Mouse (Mus musculus): ENCODE results near the gene Car12.

Car12 gene

DNA sequence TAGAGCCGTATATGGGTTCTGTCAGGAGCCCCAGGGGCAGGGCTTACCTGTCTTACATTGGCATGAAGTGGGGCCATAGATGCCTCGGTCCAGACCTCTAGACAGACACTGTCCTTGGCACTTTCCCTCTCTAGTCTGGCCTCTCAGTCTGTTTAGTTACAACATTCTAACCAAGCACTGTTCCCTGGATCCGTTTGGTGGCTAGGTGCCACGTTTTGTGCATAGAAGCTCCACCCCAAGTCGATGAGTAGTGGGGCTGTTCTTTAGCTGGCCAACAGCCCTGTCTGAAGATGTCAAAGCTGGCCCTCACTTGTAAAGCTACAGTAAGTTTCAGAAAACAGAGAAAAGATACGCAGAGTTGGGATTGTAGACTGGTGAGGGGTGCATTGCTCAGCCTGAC is 2.9 kb upstream of the Car12 start:
- DNase-seq (ENCODE audit: low spot score) = peak; percentile 51

- no peak for DNase-seq (ENCODE audit: low spot score)
Measured at GRCm38 (mm10) chr9:66714022-66714515, 583 bp downstream of the Car12 start.

- DNase-seq (ENCODE audit: low spot score) = no peak
Measured at GRCm38 (mm10) chr9:66715361-66715760, 1.9 kb downstream of the Car12 start.

- no peak for DNase-seq (ENCODE audit: low spot score)
Measured at GRCm38 (mm10) chr9:66716533-66716932, 3.0 kb downstream of the Car12 start.

DNA sequence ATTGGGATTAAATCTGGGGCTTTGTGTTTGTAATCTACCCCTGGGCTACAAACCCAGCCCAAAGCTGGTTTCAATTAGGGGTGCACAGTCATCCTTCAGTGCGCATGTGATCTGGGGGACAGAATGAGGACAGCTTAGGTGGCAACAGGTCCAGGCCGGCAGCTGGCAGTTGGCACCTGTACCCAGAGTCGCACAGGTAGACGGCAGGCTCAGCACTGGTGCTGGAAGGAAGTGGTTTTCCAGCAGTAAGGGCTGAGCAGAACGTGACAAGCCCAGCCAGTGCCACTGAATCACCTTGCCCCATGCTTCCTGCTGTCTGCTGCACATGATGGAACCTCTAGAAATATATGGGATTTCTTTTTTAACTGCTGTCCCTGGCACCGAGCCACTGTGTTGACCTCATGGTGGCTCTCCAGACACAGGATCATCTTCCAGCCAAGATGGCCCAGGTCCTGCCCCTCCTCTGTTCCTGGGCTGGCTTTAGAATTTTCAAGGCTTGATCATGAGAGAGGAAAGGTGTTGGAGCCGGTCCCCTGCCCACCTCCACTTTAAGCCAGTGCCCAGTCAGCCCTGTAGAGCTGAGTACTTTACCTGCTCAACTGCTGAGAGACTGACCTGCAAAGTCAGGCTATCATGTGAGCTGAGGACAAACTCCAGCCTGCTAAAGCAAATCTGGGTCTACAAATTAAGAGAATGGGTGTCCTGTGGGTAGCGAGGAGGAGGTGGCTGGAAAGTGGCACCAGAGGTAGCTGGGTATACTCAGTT is 7.4 kb downstream of the Car12 start:
- no peak for DNase-seq (ENCODE audit: low spot score)

DNA sequence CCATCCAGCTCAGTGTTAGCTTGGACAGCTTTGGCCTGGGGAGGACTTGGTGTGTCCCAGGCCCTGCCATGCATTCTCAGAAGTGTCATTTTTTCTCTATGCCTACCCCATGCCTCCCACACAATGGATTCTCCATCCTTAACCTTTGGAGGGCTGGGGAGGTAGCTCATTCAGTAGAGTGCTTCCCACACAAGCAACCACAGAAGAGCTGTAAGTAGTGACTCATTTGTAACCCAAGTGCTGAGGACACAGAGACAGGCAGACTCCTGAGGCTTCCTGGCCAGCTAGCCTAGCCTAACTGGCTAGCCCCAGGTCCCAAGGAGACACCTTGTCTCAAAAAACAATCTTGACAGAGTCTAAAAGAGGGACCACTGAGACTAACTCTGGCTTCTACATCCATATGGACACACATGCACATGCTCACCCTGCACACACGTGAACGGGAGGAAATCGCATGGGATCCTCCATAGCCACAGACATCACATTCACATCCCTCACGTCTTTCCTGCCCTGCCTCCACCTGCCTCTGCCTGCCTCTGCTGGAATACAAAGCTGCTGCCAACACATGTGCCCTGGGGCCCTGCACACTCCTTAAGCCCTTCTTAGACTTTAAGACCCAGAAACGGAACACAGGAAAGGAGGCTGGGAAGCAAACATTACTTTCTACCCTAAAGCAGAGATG is 8.8 kb downstream of the Car12 start:
- no peak for DNase-seq (ENCODE audit: low spot score)

DNA sequence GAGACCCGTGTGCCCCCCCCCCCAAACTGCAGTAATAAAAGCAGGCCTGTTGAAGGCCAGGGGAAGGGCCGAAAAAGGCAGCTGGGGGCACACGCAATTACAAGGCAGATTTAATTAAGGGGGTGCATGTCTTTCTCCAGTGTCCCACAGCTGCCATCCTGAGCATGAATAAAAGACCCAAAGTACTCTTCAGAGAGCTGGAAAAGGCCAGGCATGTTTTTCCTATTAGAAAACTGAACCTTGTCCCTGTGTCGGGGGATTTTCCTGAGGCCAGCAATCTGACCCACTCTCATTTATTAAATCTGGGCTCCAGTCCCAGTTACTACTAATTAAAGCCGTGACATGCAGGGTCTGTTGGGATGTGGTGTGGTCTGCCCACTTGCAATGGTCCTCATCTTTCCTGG is 9.4 kb downstream of the Car12 start:
- no peak for DNase-seq (ENCODE audit: low spot score)

DNA sequence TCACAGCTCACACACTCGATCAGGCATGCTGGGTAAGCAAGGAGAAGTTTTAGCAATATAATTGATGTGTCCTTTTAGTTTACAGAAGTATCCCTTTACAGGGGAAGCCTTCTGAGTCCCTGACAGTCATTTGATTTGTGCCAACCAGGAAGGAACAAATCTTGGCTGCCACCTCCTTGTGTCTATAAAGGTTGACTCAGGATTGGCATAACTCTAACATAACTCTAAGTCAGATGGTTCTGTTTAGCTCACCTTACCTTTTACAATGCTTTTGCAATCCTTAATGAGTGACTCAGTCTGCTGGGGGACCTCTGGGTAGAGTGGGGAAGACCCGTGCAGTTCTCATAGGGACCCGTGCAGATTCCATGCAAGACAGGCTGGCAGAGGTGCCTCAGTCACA is 12.1 kb downstream of the Car12 start:
- DNase-seq (ENCODE audit: low spot score) = peak; percentile 16

GRCm38 (mm10) chr9:66727333-66727732 is 13.8 kb downstream of the Car12 start:
- DNase-seq (ENCODE audit: low spot score) = no peak

DNA sequence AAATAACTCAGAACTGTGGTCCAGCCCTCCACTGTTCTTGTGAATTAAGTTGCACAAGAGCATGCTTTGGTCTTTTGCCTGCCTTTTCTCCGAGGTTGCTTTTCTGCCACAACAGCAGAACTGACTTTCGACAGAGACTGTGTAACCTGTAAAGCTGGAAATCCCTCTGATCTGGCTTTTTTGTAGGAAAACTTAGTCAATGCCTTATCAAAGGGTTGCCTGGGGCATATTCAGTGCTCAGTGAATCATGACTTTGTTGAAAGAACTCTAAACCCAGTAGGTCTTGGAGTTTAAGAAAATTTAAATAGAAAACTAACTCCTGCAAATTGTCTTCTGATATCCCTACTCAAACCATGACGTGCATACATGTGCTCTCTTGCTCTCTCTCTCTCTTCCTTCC is 17.1 kb downstream of the Car12 start:
- peak; percentile 17 for DNase-seq (ENCODE audit: low spot score)

- no peak for DNase-seq (ENCODE audit: low spot score)
Measured at GRCm38 (mm10) chr9:66731284-66731683, 17.8 kb downstream of the Car12 start.

DNA sequence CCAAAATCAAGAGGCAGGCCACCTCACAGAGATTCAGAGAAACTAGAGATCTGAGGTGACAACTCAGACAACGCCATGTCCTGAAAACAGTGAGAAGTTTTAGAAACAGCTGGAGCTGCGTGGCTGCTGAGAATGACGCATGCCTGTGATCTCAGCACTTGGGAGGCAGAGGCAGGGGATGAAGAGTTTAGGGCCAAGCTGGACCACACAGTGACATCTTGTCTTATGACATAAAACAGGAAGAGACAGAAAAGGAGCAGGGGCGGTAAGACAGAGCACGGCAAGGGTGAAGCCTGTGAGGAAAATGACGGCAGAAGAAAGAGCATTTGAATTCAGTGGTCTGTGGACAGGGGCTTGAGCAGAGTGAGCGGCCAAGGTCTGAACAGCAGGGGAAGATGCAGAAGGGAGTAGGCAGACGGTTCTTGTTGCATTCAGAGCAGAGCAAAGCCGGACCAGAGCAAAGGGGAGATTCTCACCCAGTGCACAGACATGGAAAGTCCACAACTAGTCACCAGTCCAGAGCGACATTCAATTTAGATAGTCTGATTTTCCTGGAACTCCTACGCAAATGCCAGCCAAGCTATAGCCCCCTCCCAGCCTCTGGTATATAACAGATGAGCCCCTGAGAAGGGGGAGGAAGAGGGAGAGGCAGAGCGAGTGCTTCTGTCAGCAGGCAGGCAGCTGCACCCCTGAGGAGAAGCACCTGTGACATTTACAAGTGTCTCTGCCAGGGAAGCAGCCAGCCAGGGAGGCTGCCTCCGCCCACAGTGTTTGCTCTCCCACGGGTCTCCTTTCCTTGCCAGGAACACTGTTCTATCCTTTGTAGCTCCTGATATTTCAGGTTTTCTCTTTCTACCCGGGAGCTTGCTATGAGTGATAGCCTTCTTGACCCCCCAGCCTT is 19.6 kb downstream of the Car12 start:
- no peak for DNase-seq (ENCODE audit: low spot score)

DNA sequence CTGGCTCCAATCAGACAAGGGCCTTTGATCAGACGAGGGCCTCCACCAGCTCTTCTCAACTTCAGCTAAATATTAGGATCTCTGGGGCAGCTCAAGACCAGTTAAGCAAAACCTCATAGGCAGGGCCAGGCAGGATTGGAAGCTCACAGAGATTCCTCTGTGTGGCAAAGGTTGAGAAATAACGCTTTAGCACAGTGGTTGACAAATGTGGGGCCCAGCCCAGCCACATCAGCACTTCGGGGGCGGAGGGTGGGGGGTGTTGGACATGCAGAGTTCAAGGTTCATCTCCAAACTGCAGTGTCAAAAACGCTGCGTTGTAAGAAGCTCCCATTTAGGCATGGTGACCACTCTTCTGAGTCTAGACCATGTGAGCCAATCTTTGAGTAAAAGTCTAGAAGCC is 21.1 kb downstream of the Car12 start:
- DNase-seq (ENCODE audit: low spot score) = peak; percentile 28

DNA sequence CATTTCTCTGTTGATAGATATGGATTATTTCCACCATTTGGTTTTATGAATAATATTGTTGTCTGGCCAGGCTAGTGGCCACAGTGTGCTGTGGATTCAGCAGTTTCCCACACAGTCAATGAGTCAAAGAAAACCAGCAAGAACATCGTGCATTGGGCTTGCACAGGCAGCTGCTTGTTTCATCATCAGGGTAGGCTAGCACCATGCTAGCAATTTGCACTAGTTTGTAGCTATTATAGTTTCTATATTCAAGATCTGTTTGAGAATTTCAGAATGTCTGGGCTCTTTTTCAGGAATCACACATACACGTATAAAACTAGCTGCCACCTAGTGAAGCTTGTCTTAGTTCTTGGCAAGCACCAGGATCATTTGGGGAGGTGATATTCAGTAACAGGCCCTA is 21.6 kb downstream of the Car12 start:
- DNase-seq (ENCODE audit: low spot score) = peak; percentile 6

DNA sequence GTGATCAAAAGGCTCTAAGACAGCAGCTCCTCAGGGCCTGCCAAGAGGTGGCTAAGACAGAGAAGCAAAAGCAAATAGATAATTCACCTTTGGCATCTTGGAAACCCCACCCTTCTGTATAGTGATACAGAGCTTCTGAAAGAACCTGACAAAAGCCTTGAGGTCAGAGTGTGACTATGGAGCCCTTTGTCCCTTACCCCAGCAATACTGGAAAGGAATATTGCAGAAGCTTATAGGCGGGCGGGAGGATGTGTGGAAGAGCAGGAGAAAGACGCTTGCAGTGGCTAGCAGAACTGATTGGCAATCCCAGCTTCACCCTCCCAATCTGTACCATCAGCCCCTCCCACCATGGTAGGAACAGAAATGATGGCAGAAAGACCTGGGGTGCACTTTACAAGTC is 22.5 kb downstream of the Car12 start:
- DNase-seq (ENCODE audit: low spot score) = no peak

- peak; percentile 92 for DNase-seq (ENCODE audit: low spot score)
Measured at GRCm38 (mm10) chr9:66736551-66736950, 23.1 kb downstream of the Car12 start.

DNA sequence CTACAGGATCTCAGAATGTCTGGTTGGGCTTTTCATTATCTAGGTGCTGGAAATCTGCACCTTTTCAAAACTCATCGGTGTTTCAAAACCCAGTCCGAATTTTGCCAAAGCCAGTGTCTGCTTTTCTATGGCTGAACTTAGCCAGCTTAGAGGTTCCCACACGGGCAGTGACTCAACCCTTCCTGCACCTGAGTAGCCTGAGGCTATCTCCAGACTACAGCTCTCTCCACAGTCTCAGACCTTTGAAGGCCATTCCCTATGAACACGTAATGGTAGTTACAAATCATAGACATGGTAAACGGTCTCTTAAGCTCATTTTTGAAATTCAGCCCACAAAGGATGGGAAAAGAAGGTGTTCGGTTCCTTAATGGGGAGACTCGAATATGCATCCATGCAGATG is 26.0 kb downstream of the Car12 start:
- no peak for DNase-seq (ENCODE audit: low spot score)

DNA sequence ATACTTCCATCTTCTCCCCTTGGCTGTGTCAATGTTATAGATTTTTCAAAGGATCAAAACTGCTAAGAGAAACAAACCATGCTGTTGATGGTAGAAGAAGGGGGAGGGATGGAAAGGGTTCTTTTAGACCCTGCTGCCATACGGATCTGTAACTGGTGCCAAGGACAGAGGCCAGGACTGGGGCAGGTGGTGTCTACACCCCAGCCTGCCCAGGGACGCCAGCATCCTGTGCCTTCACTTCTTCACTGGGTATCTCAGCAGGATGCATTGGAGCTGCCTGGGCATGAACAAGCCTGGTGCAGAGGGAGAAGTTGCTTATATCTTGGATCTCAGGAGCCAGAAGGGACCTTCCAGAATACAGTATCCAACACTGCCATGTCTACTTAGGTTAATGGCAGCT is 31.0 kb downstream of the Car12 start:
- no peak for DNase-seq (ENCODE audit: low spot score)

DNA sequence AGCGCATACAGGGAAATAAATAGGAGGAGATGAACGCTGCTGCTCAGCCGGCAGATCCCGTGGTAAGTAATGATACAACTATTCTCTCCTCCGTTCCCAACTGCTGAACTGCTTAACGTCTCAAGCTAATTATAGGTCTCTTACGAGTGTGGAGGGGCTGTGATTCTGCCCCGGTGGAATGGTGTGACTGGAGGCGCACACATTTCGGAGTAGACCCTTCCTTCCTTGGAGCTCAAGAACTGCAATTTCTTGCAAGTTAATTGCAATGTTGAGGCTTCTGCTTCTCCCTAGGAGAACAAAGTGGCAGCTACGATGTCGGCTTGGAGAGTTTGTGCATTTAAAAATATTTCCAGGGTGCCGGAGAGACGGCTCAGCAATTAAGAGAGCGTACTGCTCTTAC is 34.9 kb downstream of the Car12 start:
- no peak for DNase-seq (ENCODE audit: low spot score)

- DNase-seq (ENCODE audit: low spot score) = no peak
Measured at GRCm38 (mm10) chr9:66752849-66753248, 39.4 kb downstream of the Car12 start.

GRCm38 (mm10) chr9:66760991-66761390 is 47.5 kb downstream of the Car12 start:
- no peak for DNase-seq (ENCODE audit: low spot score)

GRCm38 (mm10) chr9:66768721-66769120 is 55.2 kb downstream of the Car12 start:
- no peak for DNase-seq (ENCODE audit: low spot score)

DNA sequence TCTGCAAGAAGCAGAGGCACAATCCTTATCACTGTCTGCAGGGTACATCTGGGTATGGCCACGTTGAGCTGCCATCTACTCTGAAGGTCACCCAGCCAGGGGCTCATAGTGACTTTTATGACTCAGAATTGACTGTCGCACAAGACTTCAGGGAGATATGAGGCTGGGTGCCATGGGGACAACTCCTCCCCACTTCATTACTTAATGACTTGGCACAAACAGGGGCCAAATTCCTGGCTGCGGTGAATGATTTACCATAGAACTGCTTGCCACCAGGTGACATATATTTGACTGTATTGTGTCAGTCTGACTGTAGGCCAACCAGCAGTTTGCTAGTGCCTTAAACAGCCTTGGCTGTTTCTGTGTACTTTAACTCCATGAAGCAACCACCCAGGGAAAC is 55.8 kb downstream of the Car12 start:
- no peak for DNase-seq (ENCODE audit: low spot score)
